Mouse (Mus musculus) small intestine, adult 2 months (tissue): Measurements from ENCODE around the gene Ube2e3. TPM values are rescaled to one million over a fixed set of nuclear protein-coding genes. Genes with fewer than 3 reads are reported as not detected.
A peak's percentile ranks its signal among the peaks of the same experiment; 100 is the strongest.

ENCODE experiments used
- H3K27ac ChIP-seq: fragments of 200-500 bp; 2 replicates; pipeline ENCODE4 v1.5.1; 2012; ENCODE audit warnings: low read depth, low read length, control low read depth, inconsistent platforms; ENCODE audit not compliant: insufficient read depth
- H3K27me3 ChIP-seq: fragments of 200-500 bp; 2 replicates; pipeline ENCODE4 v1.6.1; 2012; ENCODE audit warnings: mild to moderate bottlenecking, moderate library complexity, low read length, inconsistent platforms; ENCODE audit not compliant: control insufficient read depth, insufficient read depth
- H3K36me3 ChIP-seq: fragments of 200-500 bp; 2 replicates; pipeline ENCODE4 v1.6.1; 2012; ENCODE audit warnings: mild to moderate bottlenecking, low read length, control low read depth, inconsistent platforms; ENCODE audit not compliant: control insufficient read depth, insufficient read depth
- H3K4me1 ChIP-seq: fragments of 200-500 bp; 2 replicates; pipeline ENCODE4 v1.6.1; 2012; ENCODE audit warnings: low read length, inconsistent platforms, mixed read lengths; ENCODE audit not compliant: control insufficient read depth, insufficient read depth, insufficient read length
- H3K4me3 ChIP-seq: fragments of 200-500 bp; 2 replicates; pipeline ENCODE4 v1.5.1; 2012; ENCODE audit warnings: low read depth, mild to moderate bottlenecking, control low read depth, inconsistent platforms, low read length, moderate library complexity
- CTCF ChIP-seq: fragments of 200-500 bp; IDR thresholded peaks from 2 replicates; pipeline ENCODE4 v1.5.1; 2012; ENCODE audit warnings: low read depth, mild to moderate bottlenecking, control low read depth, inconsistent platforms, low read length, moderate library complexity, mixed read lengths; ENCODE audit not compliant: insufficient replicate concordance, insufficient read length; ENCODE audit errors: extremely low read depth
- POLR2A ChIP-seq: fragments of 200-500 bp; IDR thresholded peaks from 2 replicates; pipeline ENCODE4 v1.6.1; 2012; ENCODE audit warnings: low read depth, mild to moderate bottlenecking, control low read depth, inconsistent platforms, low read length, moderate library complexity
- WGBS: fragments of 180-500 bp; shearing (Covaris S2); methylation state at CpG from one replicate; pipeline ENCODE4 v1.1.7; 2018; 5-methylcytosine and 5-hydroxymethylcytosine counted together
- polyA plus RNA-seq: library from polyadenylated mRNA; depleted of rRNA; stranded (reverse); fragments of >200 nt; gene quantifications from 2 replicates; pipeline ENCODE4 v1.2.3, GENCODE M21; 2012

Ube2e3 gene
- polyA plus RNA-seq, 1 experiment, result 32.7 TPM

- 77% methylated on average over 6 of the region's 6 CpGs for WGBS
- Histone ChIP-seq H3K4me3 (no peak overlapping the region), H3K27me3 (no peaks in the 10 kb centered on the region), H3K4me1 (no peaks in the 10 kb centered on the region), H3K36me3 (no peaks in the 10 kb centered on the region), H3K27ac (no peak overlapping the region)
- TF ChIP-seq CTCF, result no peak
- TF ChIP-seq POLR2A, result no peak
Observed at GRCm38 (mm10) chr2:78858628-78859027, 9.3 kb upstream of the Ube2e3 start.

- Histone ChIP-seq H3K27ac (no peak overlapping the region), H3K4me3 (no peak overlapping the region), H3K27me3 (no peaks in the 10 kb centered on the region), H3K36me3 (no peaks in the 10 kb centered on the region), H3K4me1 (no peaks in the 10 kb centered on the region)
- TF ChIP-seq CTCF, result no peak
- TF ChIP-seq POLR2A, result no peak
- WGBS, result 73% methylated on average over 12 of the region's 12 CpGs
Observed at GRCm38 (mm10) chr2:78859266-78860087, 8.4 kb upstream of the Ube2e3 start.

- Histone ChIP-seq H3K27ac (no peak overlapping the region), H3K4me1 (no peaks in the 10 kb centered on the region), H3K27me3 (no peaks in the 10 kb centered on the region), H3K4me3 (no peak overlapping the region), H3K36me3 (no peaks in the 10 kb centered on the region)
- TF ChIP-seq POLR2A (no peak), CTCF (no peak)
- 72% methylated on average over 3 of the region's 3 CpGs for WGBS
Observed at GRCm38 (mm10) chr2:78860088-78860372, 7.9 kb upstream of the Ube2e3 start.

- H3K36me3 ChIP-seq, result no peaks in the 10 kb centered on the region
- H3K4me3 ChIP-seq, result no peak overlapping the region
- no peak overlapping the region for H3K27ac ChIP-seq
- no peaks in the 10 kb centered on the region for H3K4me1 ChIP-seq
- TF ChIP-seq POLR2A, result no peak
- TF ChIP-seq CTCF, result no peak
- 90% methylated on average over 3 of the region's 3 CpGs for WGBS
- H3K27me3 ChIP-seq, result no peaks in the 10 kb centered on the region
Observed at GRCm38 (mm10) chr2:78864116-78864515, 3.8 kb upstream of the Ube2e3 start.

GRCm38 (mm10) chr2:78864866-78865265, 3.1 kb upstream of the Ube2e3 start:
- 86% methylated on average over 5 of the region's 5 CpGs for WGBS
- Histone ChIP-seq H3K4me3 (no peak overlapping the region), H3K27ac (no peak overlapping the region), H3K36me3 (no peaks in the 10 kb centered on the region), H3K27me3 (no peaks in the 10 kb centered on the region), H3K4me1 (no peaks in the 10 kb centered on the region)
- TF ChIP-seq CTCF, result no peak
- no peak for TF ChIP-seq POLR2A

- WGBS, result under 1% methylated on average over 36 of the region's 44 CpGs
- peak overlapping the region; percentile 52 for H3K27ac ChIP-seq
- H3K27me3 ChIP-seq, result no peaks in the 10 kb centered on the region
- H3K4me3 ChIP-seq, result peak overlapping the region; percentile 100
- H3K4me1 ChIP-seq, result peaks cover 2% of the 10 kb centered on the region; the same call in 1 of the 2 replicates
- no peaks in the 10 kb centered on the region for H3K36me3 ChIP-seq
- TF ChIP-seq CTCF (no peak), POLR2A (no peak)
Observed at GRCm38 (mm10) chr2:78868511-78868854, 559 bp downstream of the Ube2e3 start.

- TF ChIP-seq CTCF (peak; percentile 54), POLR2A (no peak)
- Histone ChIP-seq H3K36me3 (no peaks in the 10 kb centered on the region), H3K4me3 (peak overlapping the region; percentile 100), H3K27ac (peak overlapping the region; percentile 81), H3K27me3 (no peaks in the 10 kb centered on the region), H3K4me1 (peaks cover 2% of the 10 kb centered on the region; the same call in 1 of the 2 replicates)
- WGBS, result 1% methylated on average over 97 of the region's 114 CpGs
Observed at GRCm38 (mm10) chr2:78868951-78869720, 1.2 kb downstream of the Ube2e3 start.
